Mouse (Mus musculus): ENCODE data around the gene Pga5.

Gene Pga5

GRCm38 (mm10) chr19:10701013-10701726 lies 23.3 kb upstream of the Pga5 start:
- no peak for DNase-seq

GRCm38 (mm10) chr19:10699851-10700250 lies 22.0 kb upstream of the Pga5 start:
- DNase-seq: no peak

GRCm38 (mm10) chr19:10698131-10698991 lies 20.5 kb upstream of the Pga5 start:
- DNase-seq: peak; percentile 46

GRCm38 (mm10) chr19:10695801-10696200 lies 17.9 kb upstream of the Pga5 start:
- peak; percentile 11 for DNase-seq

- no peak for DNase-seq
Measured at GRCm38 (mm10) chr19:10693926-10694682, 16.2 kb upstream of the Pga5 start.

- DNase-seq: no peak
Measured at GRCm38 (mm10) chr19:10692361-10692760, 14.5 kb upstream of the Pga5 start.

- no peak for DNase-seq
Measured at GRCm38 (mm10) chr19:10691660-10692059, 13.8 kb upstream of the Pga5 start.

- DNase-seq: no peak
Measured at GRCm38 (mm10) chr19:10691121-10691520, 13.2 kb upstream of the Pga5 start.

GRCm38 (mm10) chr19:10690336-10690735 lies 12.5 kb upstream of the Pga5 start:
- no peak for DNase-seq

- DNase-seq: no peak
Measured at GRCm38 (mm10) chr19:10689470-10690166, 11.7 kb upstream of the Pga5 start.

- DNase-seq: peak; percentile 97
Measured at GRCm38 (mm10) chr19:10688537-10689352, 10.9 kb upstream of the Pga5 start, which contains the start of gene Vps37c. Gene Vps37c, plus strand, starts transcription at chr19:10688735.

GRCm38 (mm10) chr19:10685727-10686126 lies 7.9 kb upstream of the Pga5 start:
- DNase-seq: no peak

GRCm38 (mm10) chr19:10685081-10685480 lies 7.2 kb upstream of the Pga5 start:
- DNase-seq: no peak

- DNase-seq: no peak
Measured at GRCm38 (mm10) chr19:10681571-10681970, 3.7 kb upstream of the Pga5 start.

- DNase-seq: no peak
Measured at GRCm38 (mm10) chr19:10678772-10679067, 849 bp upstream of the Pga5 start.

- DNase-seq: no peak
Measured at GRCm38 (mm10) chr19:10676656-10677055, 1.2 kb downstream of the Pga5 start.

GRCm38 (mm10) chr19:10673275-10673674 lies 4.6 kb downstream of the Pga5 start:
- no peak for DNase-seq

GRCm38 (mm10) chr19:10671854-10672417 lies 5.9 kb downstream of the Pga5 start:
- DNase-seq: no peak

- no peak for DNase-seq
Measured at GRCm38 (mm10) chr19:10671319-10671718, 6.6 kb downstream of the Pga5 start.

- DNase-seq: peak; percentile 81
Measured at GRCm38 (mm10) chr19:10665499-10665898, 12.4 kb downstream of the Pga5 start.

GRCm38 (mm10) chr19:10665093-10665492 lies 12.8 kb downstream of the Pga5 start:
- no peak for DNase-seq

GRCm38 (mm10) chr19:10662665-10663064 lies 15.2 kb downstream of the Pga5 start:
- DNase-seq: no peak
